Mouse (Mus musculus): ENCODE results near the gene Ddx54. TPM values are rescaled to one million over a fixed set of nuclear protein-coding genes. Genes with fewer than 3 reads are reported as not detected.

Ddx54 gene
- polyA plus RNA-seq, 1 experiment, result 49.9 TPM

DNA sequence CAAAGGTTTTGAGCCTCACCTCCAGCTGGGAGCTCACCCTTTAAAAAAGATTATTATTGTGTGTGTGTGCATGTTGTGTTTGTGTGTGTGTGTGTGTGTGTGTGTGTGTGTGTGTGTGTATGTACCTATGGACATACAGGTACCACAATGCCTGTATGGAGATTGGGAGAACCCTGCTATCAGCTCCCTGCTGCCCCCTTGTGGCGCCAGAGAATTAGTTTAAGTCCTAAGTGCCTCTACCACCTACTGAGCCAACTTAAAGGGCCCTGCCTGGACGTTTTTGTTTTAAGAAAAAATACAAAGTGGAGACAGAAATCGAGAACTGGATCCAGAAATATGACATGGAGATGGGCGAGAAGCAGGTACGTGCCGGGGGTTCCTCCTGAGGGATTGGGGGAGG is 7.7 kb upstream of the Ddx54 start:
- Histone ChIP-seq H3K27ac (ENCODE audit: insufficient read depth, low read length) (peak overlapping the region; percentile 13; the same call in 1 of the 2 replicates), H3K4me1 (ENCODE audit: control insufficient read depth, insufficient read depth, low read length) (peaks cover 3% of the 10 kb centered on the region), H3K9ac (ENCODE audit: low read depth, poor library complexity, severe bottlenecking) (peak overlapping the region; percentile 53), H3K36me3 (ENCODE audit: control insufficient read depth, insufficient read depth, low read length, poor library complexity, severe bottlenecking) (no peaks in the 10 kb centered on the region), H3K9me3 (replicated peaks; ENCODE audit: control insufficient read depth, insufficient read depth, low read length, poor library complexity, severe bottlenecking) (no peaks in the 10 kb centered on the region), H3K4me3 (ENCODE audit: low read depth, low read length) (peak overlapping the region; percentile 66), H3K27me3 (ENCODE audit: control insufficient read depth, insufficient read depth, low read length, poor library complexity, severe bottlenecking) (no peaks in the 10 kb centered on the region)
- TF ChIP-seq POLR2A (IDR thresholded peaks at IDR 0.05; ENCODE audit: insufficient read depth, low read length) (no peak), CTCF (IDR thresholded peaks at IDR 0.05; ENCODE audit: low read depth, low read length) (peak; percentile 73)

DNA sequence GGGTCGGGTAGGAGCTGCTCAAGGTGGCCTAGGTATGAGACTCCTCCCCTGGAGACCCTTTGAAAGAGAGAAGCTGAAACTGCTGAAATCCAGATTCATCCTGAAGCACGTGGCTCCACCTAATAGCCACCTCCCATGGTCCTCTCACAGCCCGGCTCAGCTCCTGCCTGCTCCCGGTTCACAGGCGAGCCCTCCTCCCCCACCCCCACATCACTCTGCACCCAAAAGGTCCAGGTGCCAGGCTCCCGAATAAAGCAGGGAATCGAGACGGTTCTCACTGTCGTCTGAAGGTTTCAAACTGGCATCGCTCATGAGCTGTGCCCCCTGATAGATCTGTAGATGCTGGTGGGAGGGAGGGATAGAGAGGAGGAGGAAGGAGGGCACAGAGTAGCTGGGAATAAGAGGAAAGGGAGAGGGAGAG is 7.3 kb upstream of the Ddx54 start:
- Histone ChIP-seq H3K4me1 (ENCODE audit: control insufficient read depth, insufficient read depth, low read length) (peaks cover 3% of the 10 kb centered on the region), H3K9me3 (replicated peaks; ENCODE audit: control insufficient read depth, insufficient read depth, low read length, poor library complexity, severe bottlenecking) (no peaks in the 10 kb centered on the region), H3K9ac (ENCODE audit: low read depth, poor library complexity, severe bottlenecking) (peak overlapping the region; percentile 53), H3K27ac (ENCODE audit: insufficient read depth, low read length) (peak overlapping the region; percentile 13; the same call in 1 of the 2 replicates), H3K4me3 (ENCODE audit: low read depth, low read length) (peak overlapping the region; percentile 66), H3K27me3 (ENCODE audit: control insufficient read depth, insufficient read depth, low read length, poor library complexity, severe bottlenecking) (no peaks in the 10 kb centered on the region), H3K36me3 (ENCODE audit: control insufficient read depth, insufficient read depth, low read length, poor library complexity, severe bottlenecking) (no peaks in the 10 kb centered on the region)
- TF ChIP-seq CTCF (IDR thresholded peaks at IDR 0.05; ENCODE audit: low read depth, low read length), result no peak
- no peak for TF ChIP-seq EP300 (IDR thresholded peaks at IDR 0.05; ENCODE audit: insufficient read depth, low read depth, low read length)
- no peak for TF ChIP-seq POLR2A (IDR thresholded peaks at IDR 0.05; ENCODE audit: insufficient read depth, low read length)

DNA sequence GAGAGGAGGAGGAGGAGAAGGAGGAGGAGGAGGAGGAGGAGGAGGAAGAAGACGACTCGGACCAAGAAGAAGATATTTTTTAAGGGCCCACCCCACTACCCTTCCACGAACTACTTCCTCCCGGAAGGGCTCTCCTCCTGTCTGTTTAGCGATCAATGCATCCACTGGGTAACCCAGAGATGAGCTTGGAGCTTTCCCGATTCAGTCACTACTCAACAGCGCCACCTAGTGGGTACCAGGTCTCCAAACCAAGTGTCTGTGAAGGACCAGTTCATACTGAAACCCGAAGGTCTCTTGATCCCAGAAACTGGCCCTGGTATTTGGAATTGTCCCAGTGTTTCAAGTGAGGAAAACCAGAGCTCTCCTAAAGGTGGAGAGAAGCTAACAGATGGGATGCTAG is 6.9 kb upstream of the Ddx54 start:
- no peaks in the 10 kb centered on the region for H3K27me3 ChIP-seq (ENCODE audit: control insufficient read depth, insufficient read depth, low read length, poor library complexity, severe bottlenecking)
- no peaks in the 10 kb centered on the region for H3K36me3 ChIP-seq (ENCODE audit: control insufficient read depth, insufficient read depth, low read length, poor library complexity, severe bottlenecking)
- no peaks in the 10 kb centered on the region for H3K9me3 ChIP-seq (replicated peaks; ENCODE audit: control insufficient read depth, insufficient read depth, low read length, poor library complexity, severe bottlenecking)
- TF ChIP-seq POLR2A (IDR thresholded peaks at IDR 0.05; ENCODE audit: insufficient read depth, low read length), result no peak
- peak; percentile 77 for TF ChIP-seq CTCF (IDR thresholded peaks at IDR 0.05; ENCODE audit: low read depth, low read length)
- no peak for TF ChIP-seq EP300 (IDR thresholded peaks at IDR 0.05; ENCODE audit: insufficient read depth, low read depth, low read length)
- H3K27ac ChIP-seq (ENCODE audit: insufficient read depth, low read length), result no peak overlapping the region
- peaks cover 3% of the 10 kb centered on the region for H3K4me1 ChIP-seq (ENCODE audit: control insufficient read depth, insufficient read depth, low read length)
- H3K4me3 ChIP-seq (ENCODE audit: low read depth, low read length), result peak overlapping the region; percentile 74; the same call in 1 of the 2 replicates
- H3K9ac ChIP-seq (ENCODE audit: low read depth, poor library complexity, severe bottlenecking), result peak overlapping the region; percentile 53

- Histone ChIP-seq H3K9me3 (replicated peaks; ENCODE audit: control insufficient read depth, insufficient read depth, low read length, poor library complexity, severe bottlenecking) (no peaks in the 10 kb centered on the region), H3K36me3 (ENCODE audit: control insufficient read depth, insufficient read depth, low read length, poor library complexity, severe bottlenecking) (no peaks in the 10 kb centered on the region), H3K27me3 (ENCODE audit: control insufficient read depth, insufficient read depth, low read length, poor library complexity, severe bottlenecking) (no peaks in the 10 kb centered on the region), H3K9ac (ENCODE audit: low read depth, poor library complexity, severe bottlenecking) (0 out of 2 replicates have a peak overlapping the region, but pooled peaks have one; percentile 11), H3K4me3 (ENCODE audit: low read depth, low read length) (peak overlapping the region; percentile 74), H3K27ac (ENCODE audit: insufficient read depth, low read length) (no peak overlapping the region), H3K4me1 (ENCODE audit: control insufficient read depth, insufficient read depth, low read length) (peaks cover 3% of the 10 kb centered on the region)
- TF ChIP-seq EP300 (IDR thresholded peaks at IDR 0.05; ENCODE audit: insufficient read depth, low read depth, low read length) (no peak), CTCF (IDR thresholded peaks at IDR 0.05; ENCODE audit: low read depth, low read length) (peak; percentile 4)
These were observed 5.8 kb upstream of the Ddx54 start for GRCm38 (mm10) chr5:120606590-120607200.

DNA sequence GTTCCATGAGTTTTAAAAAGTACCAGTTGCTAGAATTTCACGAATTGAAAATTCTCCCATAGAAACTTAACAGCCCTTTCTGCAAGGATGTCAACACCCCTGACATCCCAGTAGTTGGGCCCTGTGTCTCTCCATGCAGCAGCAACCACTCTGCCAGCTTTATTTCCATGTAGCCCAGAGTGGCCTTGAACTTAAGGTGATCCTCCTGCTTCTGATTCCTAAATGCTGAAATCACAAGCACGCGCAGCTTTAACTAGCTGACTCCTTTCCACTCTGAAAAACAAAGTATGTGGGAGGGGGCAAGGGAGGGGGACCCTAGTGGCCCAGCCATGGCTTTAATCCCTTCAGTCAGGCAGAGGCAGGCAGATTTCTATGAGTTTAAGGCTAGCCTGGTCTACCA is 5.2 kb upstream of the Ddx54 start:
- H3K4me1 ChIP-seq (ENCODE audit: control insufficient read depth, insufficient read depth, low read length), result peaks cover 3% of the 10 kb centered on the region
- H3K9ac ChIP-seq (ENCODE audit: low read depth, poor library complexity, severe bottlenecking), result no peak overlapping the region
- H3K27me3 ChIP-seq (ENCODE audit: control insufficient read depth, insufficient read depth, low read length, poor library complexity, severe bottlenecking), result no peaks in the 10 kb centered on the region
- TF ChIP-seq EP300 (IDR thresholded peaks at IDR 0.05; ENCODE audit: insufficient read depth, low read depth, low read length) (no peak), POLR2A (IDR thresholded peaks at IDR 0.05; ENCODE audit: insufficient read depth, low read length) (no peak), CTCF (IDR thresholded peaks at IDR 0.05; ENCODE audit: low read depth, low read length) (no peak)
- no peaks in the 10 kb centered on the region for H3K9me3 ChIP-seq (replicated peaks; ENCODE audit: control insufficient read depth, insufficient read depth, low read length, poor library complexity, severe bottlenecking)
- no peaks in the 10 kb centered on the region for H3K36me3 ChIP-seq (ENCODE audit: control insufficient read depth, insufficient read depth, low read length, poor library complexity, severe bottlenecking)
- no peak overlapping the region for H3K27ac ChIP-seq (ENCODE audit: insufficient read depth, low read length)
- H3K4me3 ChIP-seq (ENCODE audit: low read depth, low read length), result no peak overlapping the region

- H3K4me1 ChIP-seq (ENCODE audit: control insufficient read depth, insufficient read depth, low read length), result peaks cover 3% of the 10 kb centered on the region
- H3K27ac ChIP-seq (ENCODE audit: insufficient read depth, low read length), result no peak overlapping the region
- no peak overlapping the region for H3K4me3 ChIP-seq (ENCODE audit: low read depth, low read length)
- TF ChIP-seq CTCF (IDR thresholded peaks at IDR 0.05; ENCODE audit: low read depth, low read length), result no peak
- TF ChIP-seq POLR2A (IDR thresholded peaks at IDR 0.05; ENCODE audit: insufficient read depth, low read length), result no peak
- TF ChIP-seq EP300 (IDR thresholded peaks at IDR 0.05; ENCODE audit: insufficient read depth, low read depth, low read length), result no peak
- no peaks in the 10 kb centered on the region for H3K27me3 ChIP-seq (ENCODE audit: control insufficient read depth, insufficient read depth, low read length, poor library complexity, severe bottlenecking)
- no peaks in the 10 kb centered on the region for H3K36me3 ChIP-seq (ENCODE audit: control insufficient read depth, insufficient read depth, low read length, poor library complexity, severe bottlenecking)
- no peak overlapping the region for H3K9ac ChIP-seq (ENCODE audit: low read depth, poor library complexity, severe bottlenecking)
- H3K9me3 ChIP-seq (replicated peaks; ENCODE audit: control insufficient read depth, insufficient read depth, low read length, poor library complexity, severe bottlenecking), result no peaks in the 10 kb centered on the region
These were observed 3.2 kb upstream of the Ddx54 start for GRCm38 (mm10) chr5:120609246-120609775.

Data from ES-Bruce4 (cell line).